Mouse (Mus musculus) limb, embryonic 14.5 days (tissue): Measurements from ENCODE around the gene Sirt2. TPM values are rescaled to one million over a fixed set of nuclear protein-coding genes. Genes with fewer than 3 reads are reported as not detected.
A peak's percentile ranks its signal among the peaks of the same experiment; 100 is the strongest.

ENCODE experiments used
- ATAC-seq: fragments of 200-750 bp; cut with Nextera tagmentation; 2 replicates; pipeline ENCODE4 v1.8.0; 2017; ENCODE audit warnings: low read depth, moderate number of reproducible peaks, moderate TSS enrichment; ENCODE audit not compliant: low FRiP score
- DNase-seq: peaks from one replicate; pipeline ENCODE4 v3.0.0-alpha.2; 2015; ENCODE audit warnings: low spot score
- H3K27ac ChIP-seq: fragments of 300-500 bp; sonication (generic); replicated peaks from 2 replicates; pipeline ENCODE4 v1.5.1; 2014; ENCODE audit warnings: low read depth, mild to moderate bottlenecking, low read length, moderate library complexity, mixed read lengths
- H3K27me3 ChIP-seq: fragments of 300-500 bp; sonication (generic); 2 replicates; pipeline ENCODE4 v1.6.1; 2014; ENCODE audit warnings: low read length, mixed read lengths; ENCODE audit not compliant: control insufficient read depth, insufficient read depth
- H3K36me3 ChIP-seq: fragments of 300-500 bp; sonication (generic); 2 replicates; pipeline ENCODE4 v1.6.1; 2014; ENCODE audit warnings: mild to moderate bottlenecking, low read length, moderate library complexity, mixed read lengths; ENCODE audit not compliant: control insufficient read depth, insufficient read depth
- H3K4me1 ChIP-seq: fragments of 300-500 bp; sonication (generic); 2 replicates; pipeline ENCODE4 v1.6.1; 2014; ENCODE audit warnings: antibody characterized with exemption, low read length, mixed read lengths; ENCODE audit not compliant: control insufficient read depth, insufficient read depth
- H3K4me2 ChIP-seq: fragments of 300-500 bp; sonication (generic); replicated peaks from 2 replicates; pipeline ENCODE4 v1.6.1; 2014; ENCODE audit warnings: low read depth, mild to moderate bottlenecking, low read length, moderate library complexity; ENCODE audit not compliant: severe bottlenecking
- H3K4me3 ChIP-seq: fragments of 300-500 bp; sonication (generic); replicated peaks from 2 replicates; pipeline ENCODE4 v1.5.1; 2014; ENCODE audit warnings: low read length
- H3K9ac ChIP-seq: fragments of 300-500 bp; sonication (generic); 2 replicates; pipeline ENCODE4 v1.6.1; 2014; ENCODE audit warnings: mild to moderate bottlenecking, low read depth, low read length, moderate library complexity; ENCODE audit not compliant: severe bottlenecking
- H3K9me3 ChIP-seq: fragments of 300-500 bp; sonication (generic); 2 replicates; pipeline ENCODE4 v1.6.1; 2016; ENCODE audit warnings: low read length; ENCODE audit not compliant: control insufficient read depth
- POLR2A ChIP-seq: fragments of 200-500 bp; IDR thresholded peaks from 2 replicates; pipeline ENCODE4 v1.8.0; 2012; ENCODE audit warnings: inconsistent platforms, mild to moderate bottlenecking, moderate library complexity, borderline replicate concordance; ENCODE audit not compliant: insufficient read depth, insufficient read length; ENCODE audit errors: extremely low read depth
- WGBS: fragments of 180-500 bp; shearing (Covaris S2); extraction: QIAGEN DNeasy Blood & Tissue Kit; methylation state at CpG from one replicate; pipeline ENCODE4 v1.1.7; 2014; 5-methylcytosine and 5-hydroxymethylcytosine counted together
- polyA plus RNA-seq, 2 experiments: library from polyadenylated mRNA; depleted of rRNA in 1 of 2; stranded (reverse) in 1 of 2; unstranded in 1 of 2; fragments of >200 nt; fragmentation: Nextera tagmentation in 1 of 2; extraction: Ambion mirVana in 1 of 2; gene quantifications; 2 replicates each; pipeline versions ENCODE4 v1.2.1 to v1.2.3; 2012 to 2014

Gene Sirt2
- polyA plus RNA-seq (2012; rRNA removed) (107 and 113 TPM in 2 replicates), polyA plus RNA-seq (2014; fragmentation: Nextera tagmentation; extraction: Ambion mirVana) (73.7 and 89.3 TPM in 2 replicates)

DNA sequence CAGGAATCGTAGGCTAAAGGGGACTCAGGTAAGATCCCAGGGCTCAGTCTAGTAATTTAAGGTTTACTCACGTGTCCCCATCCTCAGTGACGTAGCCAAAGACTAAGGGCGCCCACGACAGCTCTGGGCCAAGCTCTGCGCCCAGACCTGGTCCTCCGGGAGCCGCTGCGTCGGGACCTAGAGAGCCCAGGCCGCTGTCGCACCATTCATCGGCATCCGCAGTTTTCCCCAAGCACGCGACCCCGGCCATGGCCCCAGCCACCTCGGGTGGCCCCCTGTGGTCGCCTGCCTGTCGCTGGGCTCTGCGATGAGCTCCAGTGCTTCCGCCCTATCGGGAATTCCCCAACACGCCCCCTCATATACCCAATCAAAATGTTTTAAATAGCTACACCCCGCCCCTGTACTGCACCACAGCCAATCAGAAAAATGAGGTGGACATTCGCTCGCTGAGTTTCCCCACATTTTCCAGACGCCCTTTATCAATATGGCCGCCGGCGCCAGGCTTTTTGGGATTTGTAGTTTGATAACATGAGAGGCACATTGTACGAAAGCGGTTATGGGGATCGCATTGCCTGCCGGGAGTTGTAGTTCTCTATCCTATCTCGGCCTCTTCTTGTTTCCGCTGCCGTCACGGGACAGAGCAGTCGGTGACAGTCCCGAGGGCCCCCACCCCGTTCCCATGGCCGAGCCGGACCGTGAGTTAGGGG is at the start of gene Sirt2:
Gene Sirt2 (plus strand): TSS at position 563 of the 707 bp plus-strand sequence.
- 0 out of 2 replicates have a peak, but pooled peaks have one; percentile 15 for TF ChIP-seq POLR2A
- H3K27ac ChIP-seq, result no peak within 1 kb of the TSS
- H3K4me1 ChIP-seq, result peaks cover 14% of the 10 kb centered on the region
- ATAC-seq (peak; percentile 99), DNase-seq (peak; percentile 100)
- peak within 1 kb of the TSS; percentile 72 for H3K4me3 ChIP-seq
- peak within 1 kb of the TSS; percentile 72 for H3K9ac ChIP-seq
- H3K4me2 ChIP-seq, result peak within 1 kb of the TSS; percentile 74
- WGBS, result under 1% methylated on average over 44 of the region's 45 CpGs
- no peaks in the 10 kb centered on the region for H3K9me3 ChIP-seq
- no peaks in the 10 kb centered on the region for H3K27me3 ChIP-seq
- peaks cover 17% of the 10 kb centered on the region for H3K36me3 ChIP-seq

DNA sequence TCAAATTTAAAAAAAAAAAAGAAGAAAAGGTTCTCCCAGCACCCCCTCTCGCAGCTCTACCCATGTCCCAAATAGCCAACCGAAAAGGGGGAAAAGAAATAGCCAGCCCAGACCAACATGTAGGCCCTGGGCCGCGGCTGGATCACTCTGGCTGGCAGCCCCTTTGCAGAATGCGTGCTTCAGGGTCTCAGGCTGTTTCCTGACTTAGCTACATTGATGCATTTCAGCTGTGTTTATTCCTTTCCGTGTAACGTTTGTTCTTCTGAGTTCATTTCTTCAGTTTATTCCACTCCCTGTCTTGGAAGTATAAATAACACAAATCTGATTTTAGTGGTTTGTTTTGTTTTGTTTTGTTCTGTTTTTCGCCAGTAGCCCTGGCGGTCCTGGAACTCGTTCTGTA is 48.8 kb upstream of the Sirt2 start:
- no peak for ATAC-seq
- Histone ChIP-seq H3K9ac (no peak overlapping the region), H3K9me3 (no peaks in the 10 kb centered on the region), H3K36me3 (no peaks in the 10 kb centered on the region), H3K4me1 (0 out of 2 replicates have a peak, but pooled peaks cover 4% of the 10 kb centered on the region), H3K4me2 (peak overlapping the region; percentile 72), H3K27me3 (no peaks in the 10 kb centered on the region), H3K4me3 (peak overlapping the region; percentile 59), H3K27ac (no peak overlapping the region)
- no peak for TF ChIP-seq POLR2A
- 74% methylated on average over 10 of the region's 10 CpGs for WGBS
- DNase-seq, result no peak

GRCm38 (mm10) chr7:28719159-28719558 is 47.4 kb upstream of the Sirt2 start:
- H3K9ac ChIP-seq, result 0 out of 2 replicates have a peak overlapping the region, but pooled peaks have one; percentile 2
- no peak for DNase-seq
- no peak overlapping the region for H3K4me2 ChIP-seq
- no peak for TF ChIP-seq POLR2A
- no peak for ATAC-seq
- no peaks in the 10 kb centered on the region for H3K9me3 ChIP-seq
- H3K4me1 ChIP-seq, result 0 out of 2 replicates have a peak, but pooled peaks cover 4% of the 10 kb centered on the region
- no peaks in the 10 kb centered on the region for H3K27me3 ChIP-seq
- WGBS, result 39% methylated on average over 4 of the region's 4 CpGs
- H3K4me3 ChIP-seq, result no peak overlapping the region
- no peak overlapping the region for H3K27ac ChIP-seq
- no peaks in the 10 kb centered on the region for H3K36me3 ChIP-seq

DNA sequence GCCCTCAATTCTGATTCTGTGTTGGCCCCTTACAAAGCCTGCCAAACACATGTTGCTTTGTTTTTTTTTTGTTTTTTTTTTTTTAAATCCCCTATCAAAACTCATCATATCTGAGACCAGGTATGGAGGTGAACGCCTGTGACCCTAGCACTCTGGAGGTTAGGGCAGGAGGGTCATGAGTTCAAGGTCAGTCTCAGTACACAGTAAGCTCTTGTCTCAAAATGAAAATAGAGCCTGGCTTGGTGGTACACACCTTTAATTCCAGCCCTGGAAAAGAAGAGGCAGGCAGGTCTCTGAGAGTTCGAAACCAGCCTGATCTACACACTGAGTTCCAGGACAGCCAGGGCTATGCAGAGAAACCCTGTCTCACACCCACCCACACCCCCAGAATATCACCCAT is 46.9 kb upstream of the Sirt2 start:
- no peaks in the 10 kb centered on the region for H3K9me3 ChIP-seq
- no peak for TF ChIP-seq POLR2A
- WGBS, result 82% methylated on average over 2 of the region's 2 CpGs
- H3K4me2 ChIP-seq, result no peak overlapping the region
- no peak overlapping the region for H3K4me3 ChIP-seq
- H3K9ac ChIP-seq, result no peak overlapping the region
- H3K27me3 ChIP-seq, result no peaks in the 10 kb centered on the region
- H3K27ac ChIP-seq, result no peak overlapping the region
- no peak for DNase-seq
- peaks cover 2% of the 10 kb centered on the region; the same call in 1 of the 2 replicates for H3K36me3 ChIP-seq
- H3K4me1 ChIP-seq, result 0 out of 2 replicates have a peak, but pooled peaks cover 4% of the 10 kb centered on the region
- ATAC-seq, result no peak

GRCm38 (mm10) chr7:28720753-28721537 is 45.6 kb upstream of the Sirt2 start:
- no peak overlapping the region for H3K9ac ChIP-seq
- H3K4me2 ChIP-seq, result no peak overlapping the region
- peak; percentile 62 for ATAC-seq
- TF ChIP-seq POLR2A, result no peak
- peak; percentile 66 for DNase-seq
- H3K4me3 ChIP-seq, result no peak overlapping the region
- WGBS, result 43% methylated on average over 3 of the region's 3 CpGs
- peaks cover 12% of the 10 kb centered on the region for H3K36me3 ChIP-seq
- H3K9me3 ChIP-seq, result no peaks in the 10 kb centered on the region
- no peaks in the 10 kb centered on the region for H3K27me3 ChIP-seq
- H3K4me1 ChIP-seq, result 0 out of 2 replicates have a peak, but pooled peaks cover 4% of the 10 kb centered on the region
- no peak overlapping the region for H3K27ac ChIP-seq
